Mouse (Mus musculus): Measurements from ENCODE around the gene Slc39a12.

- TF ChIP-seq POLR2A (IDR thresholded peaks at IDR 0.05; ENCODE audit: insufficient read depth, low read depth, low read length) (no peak), EP300 (IDR thresholded peaks at IDR 0.05; ENCODE audit: insufficient read depth, low read depth, low read length) (no peak), CTCF (IDR thresholded peaks at IDR 0.05) (no peak)
These were observed 147.1 kb downstream of the Slc39a12 start for GRCm38 (mm10) chr2:14535246-14535671.
